Mouse (Mus musculus): Measurements from ENCODE around the gene Gm10681. TPM values are rescaled to one million over a fixed set of nuclear protein-coding genes. Genes with fewer than 3 reads are reported as not detected.
"Not testable (repeated sequence)": the region's sequence is repeated elsewhere in the genome, so short reads cannot be mapped to it uniquely, and the experiment has no call there.

The Gm10681 gene
- polyA plus RNA-seq (2014; fragmentation: Nextera tagmentation; extraction: Ambion mirVana), result not detected in 2 replicates

DNA sequence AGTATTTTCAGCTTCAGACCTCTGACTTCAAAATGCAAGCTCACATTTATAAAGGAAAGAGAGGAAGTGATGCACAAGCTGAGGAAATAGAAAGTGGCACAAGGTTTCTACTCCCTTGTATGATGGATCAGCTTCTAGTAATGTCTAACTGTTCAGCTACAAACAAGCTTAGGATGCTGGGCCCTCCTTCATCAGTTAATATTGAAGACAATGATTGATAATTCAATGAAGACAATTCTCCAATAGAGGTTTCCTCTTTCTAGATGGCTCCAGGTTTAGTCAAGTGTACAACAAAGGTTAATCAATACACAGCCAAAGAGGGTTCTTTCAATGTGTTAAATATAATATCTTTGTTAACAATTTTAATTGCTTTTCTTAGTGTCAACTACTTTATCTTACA, at the start of gene Gm10681:
Gene Gm10681, minus strand, starts transcription at position 101 of the 400 bp plus-strand sequence.
- Histone ChIP-seq H3K27ac (replicated peaks; ENCODE audit: low read depth, low read length) (no peak within 1 kb of the TSS), H3K9ac (ENCODE audit: low read length) (no peak within 1 kb of the TSS), H3K4me3 (ENCODE audit: low read depth, low read length) (no peak within 1 kb of the TSS), H3K4me2 (ENCODE audit: low read depth, severe bottlenecking) (no peak within 1 kb of the TSS), H3K9me3 (ENCODE audit: control insufficient read depth, low read length) (no peaks in the 10 kb centered on the region), H3K4me1 (ENCODE audit: control insufficient read depth, insufficient read depth, low read length) (no peaks in the 10 kb centered on the region), H3K36me3 (ENCODE audit: control insufficient read depth, insufficient read depth, low read length) (no peaks in the 10 kb centered on the region), H3K27me3 (ENCODE audit: control insufficient read depth, insufficient read depth, low read length) (no peaks in the 10 kb centered on the region)
- ATAC-seq (ENCODE audit: insufficient number of reproducible peaks, low FRiP score, low TSS enrichment, low read depth) (no peak), DNase-seq (ENCODE audit: low spot score) (no peak)

DNA sequence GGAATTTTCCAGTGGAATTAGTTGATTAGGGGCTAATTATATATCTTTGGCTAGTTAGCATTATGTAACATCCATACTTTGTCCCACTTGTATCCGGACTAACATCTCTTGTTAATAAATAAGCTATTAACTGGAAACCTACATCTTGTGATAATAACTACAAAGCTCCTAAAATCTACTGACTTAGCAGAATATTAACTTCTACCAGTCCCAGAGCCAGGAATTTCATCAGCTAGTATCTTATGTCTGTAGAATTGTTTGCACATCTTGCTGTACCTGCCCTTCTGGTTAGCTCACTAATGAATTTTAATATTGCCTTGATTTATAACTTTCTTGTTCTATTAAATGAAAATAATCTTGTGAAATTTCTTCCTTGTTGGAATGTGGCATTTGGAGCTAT, 46.5 kb upstream of the Gm10681 start:
- no peak for ATAC-seq (ENCODE audit: insufficient number of reproducible peaks, low FRiP score, low TSS enrichment, low read depth)
- Histone ChIP-seq H3K27me3 (ENCODE audit: control insufficient read depth, insufficient read depth, low read length) (no peaks in the 10 kb centered on the region), H3K9ac (ENCODE audit: low read length) (no peak overlapping the region), H3K27ac (replicated peaks; ENCODE audit: low read depth, low read length) (no peak overlapping the region), H3K4me3 (ENCODE audit: low read depth, low read length) (no peak overlapping the region), H3K4me2 (ENCODE audit: low read depth, severe bottlenecking) (no peak overlapping the region), H3K4me1 (ENCODE audit: control insufficient read depth, insufficient read depth, low read length) (no peaks in the 10 kb centered on the region), H3K9me3 (ENCODE audit: control insufficient read depth, low read length) (no peaks in the 10 kb centered on the region), H3K36me3 (ENCODE audit: control insufficient read depth, insufficient read depth, low read length) (no peaks in the 10 kb centered on the region)
- no peak for DNase-seq (ENCODE audit: low spot score)
- WGBS, result 94% methylated on average over 1 of the region's 1 CpGs

DNA sequence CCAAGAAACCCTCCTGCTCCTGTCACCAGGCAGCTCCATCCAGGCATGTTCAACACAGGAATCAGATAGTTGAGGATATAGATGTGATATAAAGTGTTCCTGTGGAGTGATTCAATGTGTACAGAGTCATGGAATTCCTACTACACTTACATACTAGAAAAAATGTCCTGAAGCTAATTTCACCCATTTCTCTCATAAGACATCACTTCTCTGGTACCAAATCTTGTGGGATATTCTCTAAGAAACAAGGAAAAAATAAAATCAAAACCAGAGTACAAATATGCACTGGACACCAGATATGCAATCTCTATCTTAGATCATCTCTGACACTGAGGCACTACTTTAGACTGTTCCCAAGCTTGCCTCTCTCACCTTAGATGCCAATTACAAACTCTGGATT, 41.5 kb upstream of the Gm10681 start, which contains the start of gene Hsd3b5:
Gene Hsd3b5, minus strand, starts transcription at position 101 of the 400 bp plus-strand sequence.
- no peak within 1 kb of the TSS for H3K4me3 ChIP-seq (ENCODE audit: low read depth, low read length)
- H3K27ac ChIP-seq (replicated peaks; ENCODE audit: low read depth, low read length), result no peak within 1 kb of the TSS
- H3K36me3 ChIP-seq (ENCODE audit: control insufficient read depth, insufficient read depth, low read length), result no peaks in the 10 kb centered on the region
- no peaks in the 10 kb centered on the region for H3K4me1 ChIP-seq (ENCODE audit: control insufficient read depth, insufficient read depth, low read length)
- H3K27me3 ChIP-seq (ENCODE audit: control insufficient read depth, insufficient read depth, low read length), result no peaks in the 10 kb centered on the region
- DNase-seq (ENCODE audit: low spot score), result no peak
- no peak within 1 kb of the TSS for H3K4me2 ChIP-seq (ENCODE audit: low read depth, severe bottlenecking)
- ATAC-seq (ENCODE audit: insufficient number of reproducible peaks, low FRiP score, low TSS enrichment, low read depth), result no peak
- H3K9me3 ChIP-seq (ENCODE audit: control insufficient read depth, low read length), result no peaks in the 10 kb centered on the region
- no peak within 1 kb of the TSS for H3K9ac ChIP-seq (ENCODE audit: low read length)

DNA sequence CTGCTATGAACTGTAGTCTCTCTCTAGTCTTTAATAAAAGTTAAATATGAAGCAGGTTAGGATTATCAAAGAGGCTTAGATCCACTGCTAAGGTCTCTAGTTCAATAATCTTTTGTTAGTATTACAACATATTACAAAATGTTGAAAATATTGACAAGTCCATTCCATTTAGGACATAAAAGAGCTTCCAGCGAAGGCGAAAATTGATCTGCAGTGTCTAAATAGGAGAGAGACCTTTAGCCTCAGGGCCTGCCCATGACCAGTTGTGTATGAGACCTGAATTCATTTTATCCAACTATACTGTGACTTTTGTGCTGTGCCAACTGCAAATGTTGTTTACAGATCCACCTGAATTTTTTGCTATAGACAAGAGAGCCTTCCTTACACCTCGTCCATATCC, 41.0 kb upstream of the Gm10681 start:
- no peaks in the 10 kb centered on the region for H3K9me3 ChIP-seq (ENCODE audit: control insufficient read depth, low read length)
- no peaks in the 10 kb centered on the region for H3K27me3 ChIP-seq (ENCODE audit: control insufficient read depth, insufficient read depth, low read length)
- no peak for ATAC-seq (ENCODE audit: insufficient number of reproducible peaks, low FRiP score, low TSS enrichment, low read depth)
- 84% methylated on average over 3 of the region's 3 CpGs for WGBS
- no peaks in the 10 kb centered on the region for H3K36me3 ChIP-seq (ENCODE audit: control insufficient read depth, insufficient read depth, low read length)
- H3K27ac ChIP-seq (replicated peaks; ENCODE audit: low read depth, low read length), result no peak overlapping the region
- no peak overlapping the region for H3K4me3 ChIP-seq (ENCODE audit: low read depth, low read length)
- H3K4me2 ChIP-seq (ENCODE audit: low read depth, severe bottlenecking), result no peak overlapping the region
- DNase-seq (ENCODE audit: low spot score), result no peak
- H3K9ac ChIP-seq (ENCODE audit: low read length), result no peak overlapping the region
- no peaks in the 10 kb centered on the region for H3K4me1 ChIP-seq (ENCODE audit: control insufficient read depth, insufficient read depth, low read length)

DNA sequence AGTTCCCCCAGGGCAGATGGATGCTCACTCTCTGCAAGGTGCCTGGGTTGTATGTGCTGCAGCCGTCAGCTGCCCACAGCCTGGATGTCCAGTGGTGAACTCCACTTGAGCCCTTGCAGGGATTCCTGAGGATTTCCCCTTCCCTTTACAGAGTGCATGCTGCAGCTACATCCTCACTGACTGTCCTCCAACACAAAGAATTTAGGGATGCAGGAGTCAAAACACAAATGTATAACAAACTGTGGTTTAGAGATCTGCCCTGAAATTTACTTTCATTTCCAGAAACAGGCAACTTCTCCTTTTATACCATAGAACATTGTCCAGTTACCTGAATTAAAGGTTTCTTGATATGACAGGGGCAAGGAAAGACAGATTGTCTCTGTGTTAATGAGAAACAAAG, 28.2 kb upstream of the Gm10681 start:
- H3K9ac ChIP-seq (ENCODE audit: low read length); DNase-seq (ENCODE audit: low spot score); ATAC-seq (ENCODE audit: insufficient number of reproducible peaks, low FRiP score, low TSS enrichment, low read depth); H3K4me3 ChIP-seq (ENCODE audit: low read depth, low read length); H3K4me1 ChIP-seq (ENCODE audit: control insufficient read depth, insufficient read depth, low read length); H3K9me3 ChIP-seq (ENCODE audit: control insufficient read depth, low read length); H3K27me3 ChIP-seq (ENCODE audit: control insufficient read depth, insufficient read depth, low read length); H3K27ac ChIP-seq (replicated peaks; ENCODE audit: low read depth, low read length); H3K36me3 ChIP-seq (ENCODE audit: control insufficient read depth, insufficient read depth, low read length); H3K4me2 ChIP-seq (ENCODE audit: low read depth, severe bottlenecking): not testable (repeated sequence)
- WGBS, result 56% methylated on average over 1 of the region's 1 CpGs

DNA sequence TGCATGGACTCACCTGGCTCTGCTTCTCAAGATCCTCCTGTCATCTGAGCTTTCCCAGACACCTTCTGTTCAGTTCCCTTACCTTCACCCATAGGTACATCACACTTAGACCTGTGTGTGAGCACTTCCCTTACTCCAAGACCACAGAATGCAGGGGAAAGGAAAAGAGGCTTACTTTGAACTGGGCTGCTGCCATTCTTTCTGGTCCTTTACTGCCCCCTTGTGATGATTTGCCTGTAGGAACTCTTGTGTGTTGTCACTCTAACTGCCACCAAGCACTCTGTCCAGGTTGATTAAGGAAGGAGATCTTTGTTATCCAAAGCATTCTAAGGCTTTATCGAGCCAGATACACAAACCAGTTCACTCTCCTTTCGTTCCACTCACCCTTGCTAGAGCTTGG, 27.6 kb upstream of the Gm10681 start:
- WGBS, result 22% methylated on average over 2 of the region's 2 CpGs
- not testable (repeated sequence) for ATAC-seq (ENCODE audit: insufficient number of reproducible peaks, low FRiP score, low TSS enrichment, low read depth); H3K27me3 ChIP-seq (ENCODE audit: control insufficient read depth, insufficient read depth, low read length); DNase-seq (ENCODE audit: low spot score); H3K4me2 ChIP-seq (ENCODE audit: low read depth, severe bottlenecking); H3K36me3 ChIP-seq (ENCODE audit: control insufficient read depth, insufficient read depth, low read length); H3K9ac ChIP-seq (ENCODE audit: low read length); H3K9me3 ChIP-seq (ENCODE audit: control insufficient read depth, low read length); H3K27ac ChIP-seq (replicated peaks; ENCODE audit: low read depth, low read length); H3K4me3 ChIP-seq (ENCODE audit: low read depth, low read length); H3K4me1 ChIP-seq (ENCODE audit: control insufficient read depth, insufficient read depth, low read length)

DNA sequence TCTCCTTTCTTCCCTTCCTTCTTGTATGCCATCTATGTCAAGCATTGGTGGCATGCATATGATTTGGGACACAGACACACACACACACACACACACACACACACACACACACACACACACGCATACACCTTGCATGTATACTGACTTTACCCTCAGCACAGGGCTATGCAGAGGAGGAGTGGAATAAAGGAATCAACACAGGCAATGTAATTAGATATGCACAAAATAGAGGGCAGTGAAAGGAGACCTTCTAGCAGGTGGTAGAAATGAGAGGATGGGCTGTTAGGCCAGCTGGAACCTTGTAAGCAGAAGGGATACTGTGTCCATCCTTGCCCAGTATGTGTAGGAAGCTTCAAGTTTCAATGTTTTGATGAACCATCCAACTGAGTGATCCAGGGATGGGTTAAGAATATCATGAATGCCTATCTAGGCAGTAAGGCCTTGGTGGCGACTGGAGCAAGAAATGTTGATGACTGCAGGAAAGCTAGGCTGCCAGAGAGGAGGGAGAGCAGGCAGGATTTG, 25.9 kb upstream of the Gm10681 start:
- not testable (repeated sequence) for ATAC-seq (ENCODE audit: insufficient number of reproducible peaks, low FRiP score, low TSS enrichment, low read depth)

DNA sequence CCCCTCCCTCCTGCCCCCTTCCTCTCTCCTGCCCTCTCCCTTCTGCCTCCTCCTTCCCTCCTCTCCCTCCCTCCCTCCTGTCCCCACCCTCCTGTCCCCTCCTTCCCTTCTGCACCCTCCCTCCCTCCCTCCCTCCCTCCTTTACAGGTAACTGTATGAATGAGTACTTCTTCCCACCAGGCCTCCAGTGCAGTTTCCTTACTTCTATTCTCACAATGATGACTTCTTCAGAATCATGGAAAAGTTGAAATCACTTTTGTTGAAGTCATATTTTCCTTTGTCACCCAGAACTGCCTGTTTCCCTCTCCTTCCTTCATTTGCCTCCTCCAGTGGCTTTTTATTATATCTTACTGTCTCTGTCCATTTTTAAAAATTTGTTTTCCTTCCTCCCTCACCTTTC, 25.4 kb upstream of the Gm10681 start:
- Histone ChIP-seq H3K36me3 (ENCODE audit: control insufficient read depth, insufficient read depth, low read length) (no peaks in the 10 kb centered on the region), H3K4me3 (ENCODE audit: low read depth, low read length) (no peak overlapping the region), H3K9me3 (ENCODE audit: control insufficient read depth, low read length) (no peaks in the 10 kb centered on the region), H3K4me1 (ENCODE audit: control insufficient read depth, insufficient read depth, low read length) (no peaks in the 10 kb centered on the region), H3K9ac (ENCODE audit: low read length) (no peak overlapping the region), H3K4me2 (ENCODE audit: low read depth, severe bottlenecking) (no peak overlapping the region), H3K27ac (replicated peaks; ENCODE audit: low read depth, low read length) (no peak overlapping the region), H3K27me3 (ENCODE audit: control insufficient read depth, insufficient read depth, low read length) (no peaks in the 10 kb centered on the region)
- no peak for DNase-seq (ENCODE audit: low spot score)
- ATAC-seq (ENCODE audit: insufficient number of reproducible peaks, low FRiP score, low TSS enrichment, low read depth), result no peak

More for the DNA sequence above, 25.9 kb upstream of the Gm10681 start:
- not testable (repeated sequence) for H3K27me3 ChIP-seq (ENCODE audit: control insufficient read depth, insufficient read depth, low read length); H3K4me3 ChIP-seq (ENCODE audit: low read depth, low read length); H3K9ac ChIP-seq (ENCODE audit: low read length); H3K4me1 ChIP-seq (ENCODE audit: control insufficient read depth, insufficient read depth, low read length); H3K4me2 ChIP-seq (ENCODE audit: low read depth, severe bottlenecking); H3K36me3 ChIP-seq (ENCODE audit: control insufficient read depth, insufficient read depth, low read length); DNase-seq (ENCODE audit: low spot score); H3K9me3 ChIP-seq (ENCODE audit: control insufficient read depth, low read length); H3K27ac ChIP-seq (replicated peaks; ENCODE audit: low read depth, low read length)
- WGBS, result 68% methylated on average over 2 of the region's 2 CpGs

DNA sequence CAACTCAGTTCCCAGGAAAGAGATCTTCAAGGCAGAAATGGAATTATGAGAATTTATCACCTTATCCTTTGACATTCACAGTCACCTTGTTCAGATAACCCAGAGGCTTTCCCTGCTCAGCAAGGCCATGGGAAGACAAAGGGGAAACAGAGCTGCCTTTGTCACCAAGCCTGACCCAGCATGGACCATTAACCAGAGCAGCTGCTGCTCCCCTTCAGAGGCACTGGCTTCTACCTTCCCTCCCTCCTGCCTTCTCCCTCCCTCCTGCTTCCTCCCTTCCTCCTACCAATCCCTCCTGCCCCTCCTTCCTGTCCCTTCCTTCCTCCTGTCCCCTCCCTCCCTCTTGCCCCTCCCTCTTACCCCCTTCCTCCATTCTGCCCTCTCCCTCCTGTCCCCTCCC, 24.9 kb upstream of the Gm10681 start:
- not testable (repeated sequence) for H3K9me3 ChIP-seq (ENCODE audit: control insufficient read depth, low read length); DNase-seq (ENCODE audit: low spot score); ATAC-seq (ENCODE audit: insufficient number of reproducible peaks, low FRiP score, low TSS enrichment, low read depth)

More for the DNA sequence above, 24.9 kb upstream of the Gm10681 start:
- not testable (repeated sequence) for H3K27ac ChIP-seq (replicated peaks; ENCODE audit: low read depth, low read length); H3K4me2 ChIP-seq (ENCODE audit: low read depth, severe bottlenecking); H3K9ac ChIP-seq (ENCODE audit: low read length); H3K36me3 ChIP-seq (ENCODE audit: control insufficient read depth, insufficient read depth, low read length); H3K4me1 ChIP-seq (ENCODE audit: control insufficient read depth, insufficient read depth, low read length); H3K4me3 ChIP-seq (ENCODE audit: low read depth, low read length); H3K27me3 ChIP-seq (ENCODE audit: control insufficient read depth, insufficient read depth, low read length)
